20 mouse cellular contexts compared by ENCODE assay signal in the genomic region with DNA sequence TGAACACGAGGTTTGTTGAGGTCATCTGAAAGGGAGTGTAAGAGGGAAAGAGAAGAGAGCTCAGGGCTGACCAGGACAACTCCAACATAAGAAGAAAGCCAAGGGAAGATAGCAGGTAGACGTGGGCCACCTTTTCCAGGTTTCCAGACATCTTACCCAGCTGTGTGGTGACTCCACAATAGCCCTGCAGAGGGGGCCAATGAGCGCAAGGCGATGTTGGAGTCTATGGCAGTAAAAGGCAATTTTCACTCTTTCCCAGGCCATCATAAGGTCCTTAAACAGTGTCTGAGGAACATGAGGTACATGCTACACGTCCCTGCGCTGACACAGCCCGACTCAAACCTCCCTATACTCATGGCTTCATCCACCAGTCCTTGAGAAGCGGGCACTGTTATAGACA.
DNase-seq lines count a peak whose midpoint lies in the region; ATAC-seq and TF ChIP-seq lines count a peak whose summit lies in the region.
"Had no signal": no experiment of that assay in that cellular context is flagged by ENCODE, and none has a peak within 500 bp of the region (broad histone marks: within the 10 kb centered on the region; RNA-seq: fewer than 3 reads in every experiment).

No protein-coding gene starts in this region.

- no peak overlapping the region for H3K4me2 ChIP-seq in intestine, postnatal 0 days (replicated peaks; ENCODE audit: low read depth)
- H3K4me2 ChIP-seq in intestine, embryonic 15.5 days (replicated peaks): no peak overlapping the region
- no peak overlapping the region for H3K4me2 ChIP-seq in lung, embryonic 14.5 days
- H3K4me2 ChIP-seq in kidney, embryonic 16.5 days (replicated peaks; ENCODE audit: low read depth, low read length): no peak overlapping the region
- H3K4me2 ChIP-seq: heart, embryonic 13.5 days; neural tube, embryonic 13.5 days had no signal

- peak; percentile 34 for DNase-seq in adrenal gland, postnatal 10 days
- no peak for DNase-seq in adrenal gland, adult 8-10 months
- no peak for DNase-seq in lung, embryonic 14.5 days
- DNase-seq in lung, postnatal 14 days: no peak
- DNase-seq in MEL (ENCODE audit: low read depth, low spot score): no peak
- DNase-seq: cerebellum, postnatal 25 days; gastrocnemius, postnatal 14 days; layer of hippocampus, postnatal 36 days; lung, adult 18-20 months; right cerebral cortex, postnatal 4 days had no signal

- no peak overlapping the region for H3K4me3 ChIP-seq in intestine, postnatal 0 days (ENCODE audit: low read depth, low read length)
- no peak overlapping the region for H3K4me3 ChIP-seq in intestine, embryonic 15.5 days (replicated peaks)
- H3K4me3 ChIP-seq in lung, embryonic 14.5 days (ENCODE audit: low read depth, low read length): no peak overlapping the region
- H3K4me3 ChIP-seq in MEL (ENCODE audit: control insufficient read depth in 1 of 2, insufficient read depth in 1 of 2, low read depth in 2 of 2, low read length in 2 of 2): no peak overlapping the region
- H3K4me3 ChIP-seq in kidney, embryonic 16.5 days (ENCODE audit: low read length): no peak overlapping the region
- H3K4me3 ChIP-seq: embryonic facial prominence, embryonic 10.5 days; erythroblast, embryonic 14.5 days; heart, embryonic 13.5 days; limb, embryonic 10.5 days; neural tube, embryonic 13.5 days had no signal

- 74% methylated on average over 8 of the region's 8 CpGs for WGBS in intestine, postnatal 0 days
- 77% methylated on average over 8 of the region's 8 CpGs for whole genome bisulfite sequencing in intestine, embryonic 15.5 days
- 75% methylated on average over 8 of the region's 8 CpGs for WGBS in lung, embryonic 14.5 days
- 87% methylated on average over 8 of the region's 8 CpGs for WGBS in kidney, embryonic 16.5 days

- no peaks in the 10 kb centered on the region for H3K27me3 ChIP-seq in intestine, postnatal 0 days (replicated peaks; ENCODE audit: control insufficient read depth, insufficient read depth, low read length)
- no peaks in the 10 kb centered on the region for H3K27me3 ChIP-seq in intestine, embryonic 15.5 days (replicated peaks)
- H3K27me3 ChIP-seq in lung, embryonic 14.5 days (ENCODE audit: insufficient read depth, low read length): peaks cover 5% of the 10 kb centered on the region; the same call in 1 of the 2 replicates
- H3K27me3 ChIP-seq in MEL (ENCODE audit: control insufficient read depth in 1 of 2, insufficient read depth in 2 of 2, low read length in 2 of 2): no peaks in the 10 kb centered on the region
- H3K27me3 ChIP-seq in kidney, embryonic 16.5 days (ENCODE audit: insufficient read depth, low read length): peaks cover 29% of the 10 kb centered on the region
- H3K27me3 ChIP-seq: heart, embryonic 13.5 days had no signal

- no peak for ATAC-seq in intestine, postnatal 0 days
- ATAC-seq in intestine, embryonic 15.5 days: no peak
- ATAC-seq in lung, embryonic 14.5 days (ENCODE audit: insufficient read depth): no peak
- no peak for ATAC-seq in kidney, embryonic 16.5 days (ENCODE audit: low FRiP score, low TSS enrichment)
- ATAC-seq: forebrain, embryonic 16.5 days; intestine, embryonic 16.5 days had no signal

- no peak overlapping the region for H3K27ac ChIP-seq in intestine, postnatal 0 days (ENCODE audit: low read depth, low read length)
- H3K27ac ChIP-seq in intestine, embryonic 15.5 days: no peak overlapping the region
- H3K27ac ChIP-seq in lung, embryonic 14.5 days (ENCODE audit: low read depth): no peak overlapping the region
- no peak overlapping the region for H3K27ac ChIP-seq in MEL (ENCODE audit: control insufficient read depth, low read depth, low read length)
- H3K27ac ChIP-seq in kidney, embryonic 16.5 days (ENCODE audit: low read length): no peak overlapping the region
- H3K27ac ChIP-seq: embryonic facial prominence, embryonic 10.5 days; heart, embryonic 13.5 days; limb, embryonic 10.5 days; neural tube, embryonic 13.5 days had no signal

- no peak overlapping the region for H3K9ac ChIP-seq in intestine, postnatal 0 days (ENCODE audit: low read depth, low read length)
- no peak overlapping the region for H3K9ac ChIP-seq in intestine, embryonic 15.5 days
- no peak overlapping the region for H3K9ac ChIP-seq in lung, embryonic 14.5 days
- H3K9ac ChIP-seq in MEL (ENCODE audit: control insufficient read depth, low read depth, low read length, poor library complexity, severe bottlenecking): no peak overlapping the region
- no peak overlapping the region for H3K9ac ChIP-seq in kidney, embryonic 16.5 days (replicated peaks; ENCODE audit: low read length)
- H3K9ac ChIP-seq: heart, embryonic 13.5 days; neural tube, embryonic 13.5 days had no signal

- TF ChIP-seq EP300 in MEL (IDR thresholded peaks at IDR 0.05; ENCODE audit: low read depth in 1 of 2, low read length in 2 of 2): no peak

- no peak for TF ChIP-seq POLR2A in MEL (IDR thresholded peaks at IDR 0.05; ENCODE audit: control insufficient read depth in 1 of 2, insufficient read depth in 1 of 2, low read depth in 1 of 2, low read length in 2 of 2, poor library complexity in 1 of 2)

- peak; percentile 63 for TF ChIP-seq CTCF in intestine, postnatal 0 days (IDR thresholded peaks at IDR 0.05; ENCODE audit: low read depth)
- TF ChIP-seq CTCF in lung, embryonic 14.5 days (IDR thresholded peaks at IDR 0.05; ENCODE audit: low read depth): peak; percentile 29; the same call in 1 of the 2 replicates
- TF ChIP-seq CTCF in MEL (IDR thresholded peaks at IDR 0.05 in 2 of 3, conservative IDR thresholded peaks at IDR 0.05 in 1 of 3; ENCODE audit: control insufficient read depth in 1 of 3, insufficient read depth in 1 of 3, low read depth in 2 of 3, low read length in 3 of 3, poor library complexity in 1 of 3, severe bottlenecking in 1 of 3): peak; percentile 33 to 39 (median 33); a peak in 5 of 6 replicates

- TF ChIP-seq RAD21 in MEL (IDR thresholded peaks at IDR 0.05; ENCODE audit: low read depth, low read length): no peak

- no peaks in the 10 kb centered on the region for H3K9me3 ChIP-seq in intestine, postnatal 0 days (ENCODE audit: control insufficient read depth)
- no peaks in the 10 kb centered on the region for H3K9me3 ChIP-seq in intestine, embryonic 15.5 days
- H3K9me3 ChIP-seq in lung, embryonic 14.5 days (ENCODE audit: low read depth, low read length): no peaks in the 10 kb centered on the region
- no peaks in the 10 kb centered on the region for H3K9me3 ChIP-seq in MEL (replicated peaks; ENCODE audit: insufficient read depth, low read length)
- H3K9me3 ChIP-seq in kidney, embryonic 16.5 days (ENCODE audit: low read length): no peaks in the 10 kb centered on the region
- H3K9me3 ChIP-seq: embryonic facial prominence, embryonic 10.5 days; heart, embryonic 13.5 days; limb, embryonic 10.5 days; neural tube, embryonic 13.5 days had no signal

- H3K36me3 ChIP-seq in intestine, postnatal 0 days (ENCODE audit: control insufficient read depth, insufficient read depth): no peaks in the 10 kb centered on the region
- H3K36me3 ChIP-seq in intestine, embryonic 15.5 days: no peaks in the 10 kb centered on the region
- H3K36me3 ChIP-seq in lung, embryonic 14.5 days (ENCODE audit: insufficient read depth): no peaks in the 10 kb centered on the region
- no peaks in the 10 kb centered on the region for H3K36me3 ChIP-seq in MEL (ENCODE audit: control insufficient read depth in 1 of 2, insufficient read depth in 2 of 2, low read length in 2 of 2)
- H3K36me3 ChIP-seq in kidney, embryonic 16.5 days (ENCODE audit: insufficient read depth, low read length): no peaks in the 10 kb centered on the region
- H3K36me3 ChIP-seq: heart, embryonic 13.5 days; limb, embryonic 10.5 days; neural tube, embryonic 13.5 days had no signal

- no peaks in the 10 kb centered on the region for H3K79me2 ChIP-seq in MEL (ENCODE audit: control insufficient read depth, insufficient read depth, low read length, poor library complexity)

- no peaks in the 10 kb centered on the region for H3K4me1 ChIP-seq in intestine, postnatal 0 days (replicated peaks; ENCODE audit: control insufficient read depth, insufficient read depth, low read length)
- 0 out of 2 replicates have a peak, but pooled peaks cover 4% of the 10 kb centered on the region for H3K4me1 ChIP-seq in intestine, embryonic 15.5 days (replicated peaks)
- no peaks in the 10 kb centered on the region for H3K4me1 ChIP-seq in lung, embryonic 14.5 days (ENCODE audit: insufficient read depth)
- peaks cover 0 to 3% of the 10 kb centered on the region in 2 experiments; a peak in 2 of 4 replicates for H3K4me1 ChIP-seq in MEL (ENCODE audit: control insufficient read depth in 1 of 2, insufficient read depth in 2 of 2, low read length in 2 of 2)
- no peaks in the 10 kb centered on the region for H3K4me1 ChIP-seq in kidney, embryonic 16.5 days (ENCODE audit: insufficient read depth, low read length)

TF ChIP-seq in MEL, 35 proteins besides CTCF, POLR2A, EP300 and RAD21:
- peak; percentile 38 for TF ChIP-seq SMC3 (IDR thresholded peaks at IDR 0.05; ENCODE audit: low read depth, low read length)
- TF ChIP-seq JUND (IDR thresholded peaks at IDR 0.05; ENCODE audit: low read depth, low read length): no peak
